Mouse (Mus musculus) left cerebral cortex, postnatal 14 days (tissue): ENCODE results near the gene Tktl1. TPM values are rescaled to one million over a fixed set of nuclear protein-coding genes. Genes with fewer than 3 reads are reported as not detected.

Experiments used
- DNase-seq, 2 experiments: peaks; one replicate each; pipeline ENCODE4 v3.0.0; 2021 to 2022; ENCODE audit warnings: low spot score in 2 of 2, mixed read lengths in 1 of 2
- intact Hi-C: fragments of 180-260 bp; cut with DNase I; formaldehyde crosslinking; loops from one replicate; pipeline ENCODE4 v1.15.1; 2025
- total RNA-seq, 2 experiments: library from RNA; stranded (reverse); gene quantifications; 2 replicates each; pipeline ENCODE4 v1.2.3; 2021

Gene Tktl1
- total RNA-seq, 2 experiments from 2014 or later, result not detected

DNA sequence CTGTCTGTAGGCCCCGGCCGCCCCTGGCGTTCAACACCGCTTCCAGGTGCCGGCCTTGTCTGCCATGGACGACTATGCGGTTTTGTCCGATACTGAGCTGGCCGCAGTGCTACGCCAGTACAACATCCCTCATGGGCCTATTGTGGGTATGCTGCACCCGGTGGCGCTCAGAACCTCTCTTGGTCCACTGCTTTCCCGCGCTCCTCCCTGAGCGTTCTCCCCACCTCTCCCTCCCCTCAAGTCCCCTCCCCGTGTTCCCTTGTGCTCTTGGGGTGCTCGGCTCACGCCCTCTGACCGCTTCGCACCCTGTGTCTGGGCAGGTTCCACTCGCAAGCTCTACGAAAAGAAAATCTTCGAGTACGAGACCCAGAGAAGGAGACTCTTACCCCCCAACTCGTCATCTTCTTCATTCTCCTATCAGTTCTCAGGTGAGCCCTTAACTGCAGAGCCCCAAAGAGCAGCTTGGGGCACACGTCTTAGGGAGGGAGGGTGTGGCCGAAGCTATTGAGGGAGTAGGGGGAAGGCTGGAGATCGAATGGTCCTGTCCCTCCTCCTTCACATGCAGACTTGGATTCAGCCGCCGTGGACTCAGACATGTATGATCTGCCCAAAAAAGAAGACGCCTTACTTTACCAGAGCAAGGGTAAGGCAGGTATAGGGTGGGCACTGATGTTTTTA is 78.0 kb downstream of the Tktl1 start:
- intact Hi-C loops, result no loop called here
- no peak for DNase-seq

DNA sequence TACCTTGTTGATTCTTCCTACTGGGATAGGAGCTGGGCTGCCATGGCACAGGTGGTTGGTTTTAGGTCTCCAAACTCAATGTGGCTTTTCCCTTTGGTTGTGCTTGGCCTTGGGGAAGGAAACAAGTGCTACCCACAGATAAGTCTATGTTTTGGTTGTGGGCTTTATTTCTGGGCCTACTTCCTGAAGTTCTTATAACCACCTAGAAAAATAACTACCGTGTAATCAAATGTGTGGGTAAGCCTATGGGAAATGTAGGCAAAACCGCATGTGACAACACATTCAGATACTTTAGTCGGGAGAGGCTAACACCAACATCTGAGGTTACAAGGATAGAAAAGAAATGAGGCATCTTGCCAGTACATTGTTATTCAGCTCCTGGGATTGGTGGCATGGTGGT is 80.7 kb downstream of the Tktl1 start:
- no peak for DNase-seq
- intact Hi-C loops, result no loop called here

Other genes with a start within 250 kb of the Tktl1 start
- gene Renbp, start 246.4 kb upstream of the Tktl1 start, total RNA-seq, result 1 to 10 TPM; 5.4 to 6.4 TPM
- 10 to 100 TPM; 71.8 to 73.7 TPM for gene Hcfc1, start 210.9 kb upstream of the Tktl1 start, total RNA-seq
- gene Irak1, start 153.3 kb upstream of the Tktl1 start, total RNA-seq, result 10 to 100 TPM; 32.1 to 38.5 TPM
- gene Opn1mw, start 49.8 kb upstream of the Tktl1 start, total RNA-seq, result under 1 TPM in 1 of 2 experiments, not detected in 1; 0.59 TPM
- gene Mecp2, start 41.9 kb upstream of the Tktl1 start, total RNA-seq, result 10 to 100 TPM; 74.2 to 75.5 TPM
- not detected for gene Tex28, start 9.4 kb upstream of the Tktl1 start, total RNA-seq
- 100 to 1,000 TPM in 1 of 2 experiments, 10 to 100 TPM in 1; 89.1 to 100 TPM for gene Flna, start 72.6 kb downstream of the Tktl1 start, total RNA-seq
- gene Emd, start 77.4 kb downstream of the Tktl1 start, total RNA-seq, result 10 to 100 TPM; 38.9 to 40.4 TPM
- 100 to 1,000 TPM; 124 to 140 TPM for gene Rpl10, start 93.6 kb downstream of the Tktl1 start, total RNA-seq
- gene Taz, start 104.7 kb downstream of the Tktl1 start, total RNA-seq, result 10 to 100 TPM; 51.2 to 53.1 TPM
- 1 to 10 TPM; 1.4 to 2.0 TPM for gene Dnase1l1, start 105.1 kb downstream of the Tktl1 start, total RNA-seq
- gene Atp6ap1, start 119.8 kb downstream of the Tktl1 start, total RNA-seq, result 100 to 1,000 TPM; 351 to 367 TPM
- gene Gdi1, start 127.7 kb downstream of the Tktl1 start, total RNA-seq, result 100 to 1,000 TPM; 663 to 673 TPM
- 10 to 100 TPM; 35.4 to 38.5 TPM for gene Fam50a, start 135.8 kb downstream of the Tktl1 start, total RNA-seq
- 10 to 100 TPM; 33.3 to 33.8 TPM for gene Plxna3, start 151.8 kb downstream of the Tktl1 start, total RNA-seq
- gene Lage3, start 176.4 kb downstream of the Tktl1 start, total RNA-seq, result 10 to 100 TPM; 30.5 to 33.0 TPM
- gene Ubl4a, start 196.0 kb downstream of the Tktl1 start, total RNA-seq, result 10 to 100 TPM; 59.0 to 62.6 TPM
- gene Slc10a3, start 196.1 kb downstream of the Tktl1 start, total RNA-seq, result 1 to 10 TPM; 2.1 to 3.2 TPM
- gene Fam3a, start 216.0 kb downstream of the Tktl1 start, total RNA-seq, result 10 to 100 TPM; 20.0 to 27.0 TPM
- gene Ikbkg, start 216.0 kb downstream of the Tktl1 start, total RNA-seq, result 10 to 100 TPM; 41.9 to 46.8 TPM